Mouse (Mus musculus): ENCODE measurements around the gene Dapk3. TPM values are rescaled to one million over a fixed set of nuclear protein-coding genes. Genes with fewer than 3 reads are reported as not detected.

Dapk3 gene
- polyA plus RNA-seq, 1 experiment: 64.8 TPM

DNA sequence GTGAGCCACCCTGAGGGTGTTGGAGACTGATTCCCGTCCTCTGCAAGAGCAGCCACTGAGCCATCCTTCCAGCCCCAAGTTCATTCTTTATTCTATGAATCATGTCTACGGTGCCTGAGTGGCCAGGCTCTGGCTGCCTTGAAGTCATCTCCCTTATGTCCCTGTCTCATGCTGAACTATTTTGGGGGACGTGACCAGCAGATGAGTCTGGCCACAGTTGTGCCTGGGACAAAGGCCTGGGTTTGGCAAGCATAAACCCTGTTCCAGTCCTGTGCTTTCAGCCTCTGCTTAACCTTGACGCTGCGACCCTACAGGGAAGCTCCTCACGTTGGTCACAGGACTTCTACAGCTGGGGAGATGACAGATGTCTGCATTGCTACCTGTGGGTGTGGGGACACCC is 14.5 kb downstream of the Dapk3 start:
- H3K9me3 ChIP-seq (replicated peaks; ENCODE audit: control insufficient read depth, insufficient read depth, low read length, poor library complexity, severe bottlenecking): no peaks in the 10 kb centered on the region
- no peaks in the 10 kb centered on the region for H3K27me3 ChIP-seq (ENCODE audit: control insufficient read depth, insufficient read depth, low read length, poor library complexity, severe bottlenecking)
- no peak overlapping the region for H3K9ac ChIP-seq (ENCODE audit: low read depth, poor library complexity, severe bottlenecking)
- H3K4me1 ChIP-seq (ENCODE audit: control insufficient read depth, insufficient read depth, low read length): no peaks in the 10 kb centered on the region
- H3K27ac ChIP-seq (ENCODE audit: insufficient read depth, low read length): no peak overlapping the region
- TF ChIP-seq POLR2A (IDR thresholded peaks at IDR 0.05; ENCODE audit: insufficient read depth, low read length) (no peak), EP300 (IDR thresholded peaks at IDR 0.05; ENCODE audit: insufficient read depth, low read depth, low read length) (no peak), CTCF (IDR thresholded peaks at IDR 0.05; ENCODE audit: low read depth, low read length) (no peak)
- H3K4me3 ChIP-seq (ENCODE audit: low read depth, low read length): no peak overlapping the region
- no peaks in the 10 kb centered on the region for H3K36me3 ChIP-seq (ENCODE audit: control insufficient read depth, insufficient read depth, low read length, poor library complexity, severe bottlenecking)

DNA sequence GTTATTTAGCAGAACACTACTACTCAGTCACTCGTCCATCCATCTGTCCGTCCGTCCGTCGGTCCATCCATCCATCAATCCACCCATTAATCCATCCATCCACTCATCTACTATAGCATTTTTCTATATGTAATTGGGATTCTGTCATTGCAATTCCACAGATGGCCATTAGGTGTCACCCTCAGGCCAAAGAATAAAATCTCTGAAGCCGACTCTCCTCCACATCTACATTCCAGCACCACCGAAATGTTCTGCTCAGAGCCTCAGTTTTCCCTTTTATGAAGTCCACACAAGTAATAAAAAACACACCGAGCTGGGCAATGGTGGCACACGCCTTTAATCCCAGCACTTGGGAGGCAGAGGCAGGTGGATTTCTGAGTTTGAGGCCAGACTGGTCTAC is 15.4 kb downstream of the Dapk3 start:
- H3K4me3 ChIP-seq (ENCODE audit: low read depth, low read length): no peak overlapping the region
- H3K9me3 ChIP-seq (replicated peaks; ENCODE audit: control insufficient read depth, insufficient read depth, low read length, poor library complexity, severe bottlenecking): no peaks in the 10 kb centered on the region
- no peaks in the 10 kb centered on the region for H3K36me3 ChIP-seq (ENCODE audit: control insufficient read depth, insufficient read depth, low read length, poor library complexity, severe bottlenecking)
- H3K9ac ChIP-seq (ENCODE audit: low read depth, poor library complexity, severe bottlenecking): no peak overlapping the region
- no peaks in the 10 kb centered on the region for H3K4me1 ChIP-seq (ENCODE audit: control insufficient read depth, insufficient read depth, low read length)
- no peak overlapping the region for H3K27ac ChIP-seq (ENCODE audit: insufficient read depth, low read length)
- TF ChIP-seq EP300 (IDR thresholded peaks at IDR 0.05; ENCODE audit: insufficient read depth, low read depth, low read length) (no peak), CTCF (IDR thresholded peaks at IDR 0.05; ENCODE audit: low read depth, low read length) (peak; percentile 17), POLR2A (IDR thresholded peaks at IDR 0.05; ENCODE audit: insufficient read depth, low read length) (no peak)
- no peaks in the 10 kb centered on the region for H3K27me3 ChIP-seq (ENCODE audit: control insufficient read depth, insufficient read depth, low read length, poor library complexity, severe bottlenecking)

DNA sequence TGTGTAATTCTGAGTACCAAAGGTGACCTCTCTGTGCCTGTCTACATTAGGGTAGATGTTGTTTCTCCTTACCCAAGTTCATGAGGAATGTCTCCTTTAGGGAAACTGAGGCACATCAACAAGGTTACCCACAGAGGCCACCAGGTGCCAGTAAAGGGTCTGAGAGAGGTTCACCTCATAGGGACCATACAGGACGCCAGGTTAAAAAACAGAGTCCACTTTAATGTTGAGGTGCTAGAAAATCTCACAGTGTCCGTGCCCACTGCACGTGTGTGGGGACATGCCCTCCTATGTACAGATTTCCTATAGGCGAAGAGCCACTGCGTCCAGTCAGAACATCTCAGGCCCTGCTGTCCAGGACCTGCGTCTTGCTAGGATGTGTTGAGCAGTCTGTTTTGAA is 16.2 kb downstream of the Dapk3 start:
- Histone ChIP-seq H3K27me3 (ENCODE audit: control insufficient read depth, insufficient read depth, low read length, poor library complexity, severe bottlenecking) (no peaks in the 10 kb centered on the region), H3K9ac (ENCODE audit: low read depth, poor library complexity, severe bottlenecking) (no peak overlapping the region)

DNA sequence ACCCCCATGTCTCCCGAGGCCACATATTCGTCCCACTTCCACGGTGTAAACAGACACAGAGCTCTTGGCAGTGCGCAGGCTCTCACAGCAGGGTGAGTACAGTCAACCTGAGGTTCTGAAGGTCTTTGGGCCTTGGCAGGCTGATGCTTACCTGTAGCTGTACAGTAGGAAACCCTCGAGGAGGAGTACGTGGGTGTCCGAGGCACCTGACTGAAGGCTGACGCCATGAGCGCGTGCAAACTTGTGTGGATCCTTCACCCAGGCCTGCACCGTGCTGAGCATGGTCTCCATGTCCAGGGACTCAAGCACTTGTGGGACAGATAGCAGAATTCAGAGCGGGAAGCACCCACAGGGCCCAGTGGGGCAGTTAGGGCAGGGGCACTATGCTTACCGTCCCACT is 17.3 kb downstream of the Dapk3 start:
- H3K4me1 ChIP-seq (ENCODE audit: control insufficient read depth, insufficient read depth, low read length): no peaks in the 10 kb centered on the region
- TF ChIP-seq CTCF (IDR thresholded peaks at IDR 0.05; ENCODE audit: low read depth, low read length) (no peak), POLR2A (IDR thresholded peaks at IDR 0.05; ENCODE audit: insufficient read depth, low read length) (no peak)
- no peak overlapping the region for H3K9ac ChIP-seq (ENCODE audit: low read depth, poor library complexity, severe bottlenecking)
- no peaks in the 10 kb centered on the region for H3K27me3 ChIP-seq (ENCODE audit: control insufficient read depth, insufficient read depth, low read length, poor library complexity, severe bottlenecking)
- no peaks in the 10 kb centered on the region for H3K9me3 ChIP-seq (replicated peaks; ENCODE audit: control insufficient read depth, insufficient read depth, low read length, poor library complexity, severe bottlenecking)
- no peak overlapping the region for H3K4me3 ChIP-seq (ENCODE audit: low read depth, low read length)
- H3K36me3 ChIP-seq (ENCODE audit: control insufficient read depth, insufficient read depth, low read length, poor library complexity, severe bottlenecking): no peaks in the 10 kb centered on the region
- H3K27ac ChIP-seq (ENCODE audit: insufficient read depth, low read length): no peak overlapping the region

More for the DNA sequence above, 16.2 kb downstream of the Dapk3 start:
- Histone ChIP-seq H3K9me3 (replicated peaks; ENCODE audit: control insufficient read depth, insufficient read depth, low read length, poor library complexity, severe bottlenecking) (no peaks in the 10 kb centered on the region), H3K4me3 (ENCODE audit: low read depth, low read length) (no peak overlapping the region), H3K4me1 (ENCODE audit: control insufficient read depth, insufficient read depth, low read length) (no peaks in the 10 kb centered on the region), H3K27ac (ENCODE audit: insufficient read depth, low read length) (no peak overlapping the region), H3K36me3 (ENCODE audit: control insufficient read depth, insufficient read depth, low read length, poor library complexity, severe bottlenecking) (no peaks in the 10 kb centered on the region)
- no peak for TF ChIP-seq EP300 (IDR thresholded peaks at IDR 0.05; ENCODE audit: insufficient read depth, low read depth, low read length)
- TF ChIP-seq POLR2A (IDR thresholded peaks at IDR 0.05; ENCODE audit: insufficient read depth, low read length): no peak
- TF ChIP-seq CTCF (IDR thresholded peaks at IDR 0.05; ENCODE audit: low read depth, low read length): no peak

DNA sequence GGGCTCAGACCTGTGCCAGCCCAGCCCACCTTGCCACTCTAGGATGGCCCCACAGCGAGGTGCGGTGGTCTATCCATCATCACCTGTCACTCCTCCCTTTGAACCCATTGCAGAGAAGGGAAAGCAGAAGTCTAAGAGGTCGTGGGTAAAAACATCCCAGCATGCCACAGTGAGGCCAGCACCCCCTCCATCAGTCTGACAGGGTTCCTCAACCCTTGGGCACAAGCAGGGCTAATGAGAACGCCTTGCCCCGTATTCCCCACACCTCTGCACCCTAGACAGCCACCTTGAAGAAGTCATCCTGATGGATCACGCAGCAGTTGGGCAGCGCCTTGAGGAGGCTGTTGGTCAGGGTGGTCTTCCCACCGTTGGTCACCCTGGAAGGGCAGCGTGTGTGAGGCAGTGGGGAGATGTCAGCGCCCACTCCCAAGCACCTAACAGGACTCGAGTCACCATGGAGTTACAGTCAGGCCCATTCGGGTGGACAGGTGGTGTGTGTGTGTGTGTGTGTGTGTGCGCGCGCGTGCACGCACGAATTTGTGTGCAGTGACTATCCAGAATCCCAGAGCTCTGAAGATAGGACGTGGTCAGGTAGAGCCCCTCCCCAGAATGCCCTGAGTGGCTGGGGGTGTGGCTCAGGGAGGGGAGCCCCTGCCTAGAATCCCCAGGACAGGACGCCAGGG is 17.9 kb downstream of the Dapk3 start:
- Histone ChIP-seq H3K4me3 (ENCODE audit: low read depth, low read length) (no peak overlapping the region), H3K4me1 (ENCODE audit: control insufficient read depth, insufficient read depth, low read length) (no peaks in the 10 kb centered on the region), H3K36me3 (ENCODE audit: control insufficient read depth, insufficient read depth, low read length, poor library complexity, severe bottlenecking) (no peaks in the 10 kb centered on the region), H3K9ac (ENCODE audit: low read depth, poor library complexity, severe bottlenecking) (no peak overlapping the region), H3K27me3 (ENCODE audit: control insufficient read depth, insufficient read depth, low read length, poor library complexity, severe bottlenecking) (no peaks in the 10 kb centered on the region), H3K9me3 (replicated peaks; ENCODE audit: control insufficient read depth, insufficient read depth, low read length, poor library complexity, severe bottlenecking) (no peaks in the 10 kb centered on the region), H3K27ac (ENCODE audit: insufficient read depth, low read length) (no peak overlapping the region)
- TF ChIP-seq POLR2A (IDR thresholded peaks at IDR 0.05; ENCODE audit: insufficient read depth, low read length) (no peak), EP300 (IDR thresholded peaks at IDR 0.05; ENCODE audit: insufficient read depth, low read depth, low read length) (no peak), CTCF (IDR thresholded peaks at IDR 0.05; ENCODE audit: low read depth, low read length) (no peak)

DNA sequence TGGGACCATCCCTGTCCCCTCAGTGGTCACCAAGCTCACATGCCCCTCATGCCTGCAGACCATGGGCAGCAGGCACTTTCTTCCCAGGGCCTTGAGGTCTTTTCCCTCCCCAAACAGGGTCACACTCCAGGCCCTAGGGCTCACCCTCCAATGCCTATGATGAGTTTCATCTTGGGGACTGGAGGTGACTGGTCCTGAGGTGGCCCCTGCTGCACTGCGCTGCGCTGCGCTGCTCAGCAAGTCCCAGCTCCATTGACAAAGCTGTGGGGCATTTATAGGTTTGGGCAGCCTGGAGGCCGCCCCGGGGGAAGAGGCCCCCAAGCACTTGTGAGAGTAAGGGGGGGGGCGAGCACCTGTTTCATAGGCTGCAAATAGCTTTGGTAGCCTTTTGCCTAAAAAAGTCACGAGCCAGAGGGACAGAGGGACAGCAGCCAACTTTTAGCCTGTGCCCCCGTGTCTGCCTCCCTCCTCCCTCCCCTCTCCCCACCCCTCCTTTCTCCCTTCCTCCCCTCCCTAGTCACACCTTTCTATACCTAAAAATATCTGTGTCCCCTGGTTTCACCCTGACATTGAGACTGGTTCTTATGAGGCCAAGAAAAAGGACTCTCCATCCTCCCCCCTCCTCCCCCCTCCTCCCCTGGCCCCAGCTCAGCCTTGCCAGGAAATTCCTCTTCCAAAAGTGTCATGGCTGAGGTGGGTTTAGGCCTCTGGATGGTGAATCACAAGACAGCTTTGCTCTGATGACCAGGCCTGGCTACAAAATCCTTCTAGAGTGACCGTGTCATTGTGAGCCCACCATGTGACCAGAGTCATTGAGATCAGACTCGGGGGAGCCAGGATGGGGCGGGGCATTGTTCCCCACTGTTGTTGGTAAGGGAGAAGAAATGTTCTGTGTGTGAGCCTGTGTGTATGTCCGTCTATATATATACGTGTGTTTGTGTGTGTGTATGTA is 19.3 kb downstream of the Dapk3 start, which contains the start of gene Nmrk2:
Nmrk2 (minus strand) TSS at position 245 of the 952 bp plus-strand sequence.
- no peak within 1 kb of the TSS for H3K27ac ChIP-seq (ENCODE audit: insufficient read depth, low read length)
- no peaks in the 10 kb centered on the region for H3K36me3 ChIP-seq (ENCODE audit: control insufficient read depth, insufficient read depth, low read length, poor library complexity, severe bottlenecking)
- H3K4me1 ChIP-seq (ENCODE audit: control insufficient read depth, insufficient read depth, low read length): no peaks in the 10 kb centered on the region
- no peak within 1 kb of the TSS for H3K4me3 ChIP-seq (ENCODE audit: low read depth, low read length)
- H3K9me3 ChIP-seq (replicated peaks; ENCODE audit: control insufficient read depth, insufficient read depth, low read length, poor library complexity, severe bottlenecking): no peaks in the 10 kb centered on the region
- no peak within 1 kb of the TSS for H3K9ac ChIP-seq (ENCODE audit: low read depth, poor library complexity, severe bottlenecking)
- no peaks in the 10 kb centered on the region for H3K27me3 ChIP-seq (ENCODE audit: control insufficient read depth, insufficient read depth, low read length, poor library complexity, severe bottlenecking)
- TF ChIP-seq CTCF (IDR thresholded peaks at IDR 0.05; ENCODE audit: low read depth, low read length): no peak
- no peak for TF ChIP-seq POLR2A (IDR thresholded peaks at IDR 0.05; ENCODE audit: insufficient read depth, low read length)
- TF ChIP-seq EP300 (IDR thresholded peaks at IDR 0.05; ENCODE audit: insufficient read depth, low read depth, low read length): no peak

All from ES-Bruce4 (cell line).